Mouse (Mus musculus) C2C12 (cell line): ENCODE results near the gene H2al2a.

Source experiments
- CTCF ChIP-seq: IDR thresholded peaks from one replicate; pipeline ENCODE4 v1.5.1; 2011; ENCODE audit not compliant: control insufficient read depth, insufficient read depth, insufficient read length
- MYOD1 ChIP-seq: IDR thresholded peaks from one replicate; pipeline ENCODE4 v1.6.1; 2011; ENCODE audit warnings: low read depth; ENCODE audit not compliant: control insufficient read depth, insufficient read length
- USF1 ChIP-seq: IDR thresholded peaks from one replicate; pipeline ENCODE4 v1.6.1; 2011; ENCODE audit warnings: low read depth, mild to moderate bottlenecking, control low read depth, moderate library complexity

- no peak for TF ChIP-seq CTCF
- no peak for TF ChIP-seq MYOD1
- no peak for TF ChIP-seq USF1
These were observed 10.1 kb downstream of the H2al2a start for GRCm38 (mm10) chr2:17986694-17987093.
